Mouse (Mus musculus): ENCODE measurements at regions not wholly inside any gene's neighbourhood (a gene's known extent, or its start where the extent isn't known, plus 50 kb on each side); places are given as distances from the start of the nearest gene placed in this dataset.
A peak's percentile ranks its signal among the peaks of the same experiment; 100 is the strongest.

- DNase-seq (ENCODE audit: low read depth) = no peak
These were observed 198.5 kb upstream of the Zbtb20 start for GRCm38 (mm10) chr16:42677211-42677610.

- no peak for DNase-seq (ENCODE audit: low read depth)
These were observed 199.1 kb upstream of the Zbtb20 start for GRCm38 (mm10) chr16:42676406-42677075.

GRCm38 (mm10) chr16:42675031-42675430 lies 200.7 kb upstream of the Zbtb20 start:
- DNase-seq (ENCODE audit: low read depth) = no peak

DNA sequence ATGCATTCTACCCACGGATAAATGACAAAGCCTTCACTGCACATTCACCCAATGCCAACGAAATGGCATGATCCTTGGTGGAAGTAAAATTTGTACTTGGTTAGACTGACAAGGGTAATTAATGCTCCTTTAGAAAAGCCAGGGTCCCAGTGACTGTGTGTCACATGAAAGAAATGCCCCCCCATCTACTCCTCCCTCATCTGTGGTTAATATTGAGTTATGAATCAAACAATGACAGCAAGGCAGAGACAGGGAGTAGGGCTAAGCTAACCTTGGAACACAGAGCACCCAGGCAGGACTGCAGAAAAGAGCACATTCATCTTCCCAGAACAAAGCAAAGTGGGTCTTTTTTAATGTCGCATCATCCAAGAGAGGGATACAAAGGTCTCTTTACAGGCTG lies 209.1 kb upstream of the Zbtb20 start:
- DNase-seq (ENCODE audit: low read depth) = no peak

DNA sequence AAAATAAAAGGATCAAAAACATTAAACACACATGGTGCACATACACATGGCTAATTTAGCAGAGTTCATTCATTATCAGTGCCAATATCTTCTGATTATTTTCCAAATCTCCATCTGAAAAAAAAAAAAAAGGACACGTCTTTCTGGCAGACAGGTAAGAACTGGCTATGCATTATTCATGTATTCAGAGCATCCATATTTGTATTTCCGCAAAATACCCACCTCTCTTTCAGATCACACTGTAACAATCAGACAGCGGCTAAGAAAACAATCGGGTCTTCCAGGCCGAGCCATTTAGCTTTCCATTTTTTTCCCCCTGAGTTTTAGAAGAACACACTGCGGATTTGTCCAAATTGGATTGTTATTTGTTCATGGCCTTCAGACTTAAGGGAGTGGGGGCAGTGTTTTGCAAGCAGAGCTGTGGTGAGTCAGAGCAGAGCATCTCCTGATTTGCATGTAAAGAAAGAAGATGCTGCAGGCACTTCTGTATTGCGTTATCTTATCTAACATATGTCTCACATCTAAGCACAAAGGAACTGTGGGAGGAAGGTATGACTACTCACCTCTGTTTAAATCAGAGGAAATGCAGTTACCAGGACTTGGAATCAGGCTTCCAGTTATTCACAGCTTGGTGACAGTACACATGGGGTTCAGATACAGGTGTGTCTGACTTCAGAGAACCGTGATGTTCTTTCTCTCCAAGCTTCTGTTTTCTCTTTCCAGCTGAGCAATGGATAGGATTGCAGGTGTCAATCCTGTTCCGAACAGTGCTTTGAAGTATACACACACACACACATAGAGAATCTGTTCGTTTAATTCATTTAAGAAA lies 223.6 kb upstream of the Zbtb20 start:
- DNase-seq (ENCODE audit: low read depth) = no peak

DNA sequence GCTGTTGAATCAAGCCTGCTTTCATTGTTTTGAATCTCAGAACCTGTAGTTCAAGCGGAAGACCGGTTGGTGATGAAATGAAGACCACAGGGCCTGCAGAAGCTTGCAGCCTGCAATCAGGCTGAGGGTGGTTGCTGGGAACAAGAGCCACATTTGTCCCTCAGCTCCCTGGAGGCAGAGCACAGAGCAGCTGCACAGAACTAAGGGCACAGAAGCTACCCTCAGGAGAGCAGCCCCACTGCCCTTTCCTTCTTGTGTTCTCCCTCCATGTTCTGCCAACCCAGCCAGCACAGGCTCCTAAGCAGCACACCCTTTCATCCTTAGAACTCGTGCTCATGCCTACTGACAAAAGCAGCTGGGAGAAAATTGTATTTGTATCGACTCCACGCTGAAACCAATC lies 225.9 kb upstream of the Zbtb20 start:
- no peak for DNase-seq (ENCODE audit: low read depth)

- DNase-seq (ENCODE audit: low read depth) = peak; percentile 47
These were observed 227.0 kb upstream of the Zbtb20 start for GRCm38 (mm10) chr16:42648531-42649142.

DNA sequence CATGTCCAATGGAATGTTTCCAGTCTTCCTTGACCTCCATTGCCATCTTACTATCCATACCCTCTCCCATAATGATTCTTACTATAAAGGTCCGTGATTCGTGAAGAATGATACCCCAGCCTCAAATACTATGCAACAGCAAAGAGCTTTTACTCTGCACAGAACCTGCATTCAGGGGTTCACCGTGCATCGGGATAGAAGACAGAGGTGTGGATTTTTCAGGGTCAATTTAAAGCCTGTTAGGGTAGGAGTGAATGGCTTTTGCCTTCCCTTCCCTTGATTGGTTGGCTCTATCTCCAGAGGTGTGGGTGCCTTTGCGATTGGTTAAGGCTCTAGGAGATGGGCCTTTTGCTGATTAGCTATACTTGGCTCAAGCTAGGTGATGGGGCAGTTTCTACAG lies 227.9 kb upstream of the Zbtb20 start:
- DNase-seq (ENCODE audit: low read depth) = no peak

DNA sequence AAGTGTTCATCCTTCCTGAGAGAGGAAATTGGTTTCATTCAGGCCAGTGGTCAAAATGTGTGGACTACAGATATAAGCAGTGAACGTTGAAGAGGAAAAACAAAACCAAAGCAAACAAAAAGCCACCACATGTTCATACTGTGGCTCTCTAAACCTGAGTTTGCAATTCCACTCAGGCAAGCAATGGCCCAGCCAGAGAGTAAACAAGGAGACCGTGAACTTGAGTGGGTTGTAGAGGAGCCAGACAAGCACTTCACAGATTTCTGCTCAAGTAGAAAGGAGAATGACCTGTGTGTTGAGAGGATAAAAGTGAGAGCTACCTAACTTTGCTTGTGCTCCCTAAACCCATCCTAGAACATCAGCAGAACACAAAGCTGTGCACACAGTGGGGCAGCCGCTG lies 239.9 kb upstream of the Zbtb20 start:
- no peak for DNase-seq (ENCODE audit: low read depth)

- DNase-seq (ENCODE audit: low read depth) = no peak
These were observed 248.0 kb upstream of the Zbtb20 start for GRCm38 (mm10) chr16:42627675-42628074.

DNA sequence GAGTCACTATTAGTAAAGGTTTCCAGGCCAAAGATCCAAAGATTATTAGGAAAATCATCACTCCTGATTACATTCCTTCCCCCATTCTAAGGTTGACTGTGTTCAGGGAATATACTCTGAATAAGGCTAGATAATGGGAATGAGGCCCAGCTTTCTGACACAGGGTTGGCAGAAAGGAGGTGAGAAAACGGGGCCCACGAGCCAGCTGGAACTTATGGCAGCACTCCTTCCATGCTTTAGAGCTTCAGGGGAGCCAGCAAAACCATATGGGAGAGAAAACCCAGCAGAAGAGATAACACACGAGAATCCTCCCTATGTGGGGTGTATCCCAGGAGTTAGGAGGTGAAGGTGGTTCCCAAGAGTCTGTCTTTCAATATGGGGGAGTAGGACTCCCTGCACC lies 259.8 kb upstream of the Zbtb20 start:
- DNase-seq (ENCODE audit: low read depth) = no peak

- no peak for DNase-seq (ENCODE audit: low read depth)
These were observed 263.7 kb upstream of the Zbtb20 start for GRCm38 (mm10) chr16:42612011-42612410.

GRCm38 (mm10) chr16:42608336-42608735 lies 267.3 kb upstream of the Zbtb20 start:
- no peak for DNase-seq (ENCODE audit: low read depth)

DNA sequence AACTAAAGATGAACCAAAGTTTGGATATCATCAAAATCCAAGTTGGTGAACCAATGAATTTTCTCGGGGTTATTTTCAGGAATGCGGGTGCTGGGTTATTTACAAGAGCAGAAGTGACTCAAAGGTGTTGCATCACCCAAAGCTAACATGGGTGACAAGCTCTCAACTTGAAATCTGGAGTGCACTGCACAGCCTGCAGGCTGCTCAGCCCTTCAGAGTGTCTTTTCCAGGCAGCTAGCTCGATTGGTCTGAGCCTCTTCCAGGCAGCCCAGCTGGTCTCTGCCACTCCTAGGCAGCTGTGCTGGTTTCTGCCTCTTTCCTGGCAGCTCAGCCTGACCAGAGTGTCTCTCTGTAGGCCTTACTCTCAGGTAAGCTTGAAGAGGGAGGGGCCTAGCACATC lies 251.9 kb upstream of the Gap43 start:
- no peak for DNase-seq (ENCODE audit: low read depth)

DNA sequence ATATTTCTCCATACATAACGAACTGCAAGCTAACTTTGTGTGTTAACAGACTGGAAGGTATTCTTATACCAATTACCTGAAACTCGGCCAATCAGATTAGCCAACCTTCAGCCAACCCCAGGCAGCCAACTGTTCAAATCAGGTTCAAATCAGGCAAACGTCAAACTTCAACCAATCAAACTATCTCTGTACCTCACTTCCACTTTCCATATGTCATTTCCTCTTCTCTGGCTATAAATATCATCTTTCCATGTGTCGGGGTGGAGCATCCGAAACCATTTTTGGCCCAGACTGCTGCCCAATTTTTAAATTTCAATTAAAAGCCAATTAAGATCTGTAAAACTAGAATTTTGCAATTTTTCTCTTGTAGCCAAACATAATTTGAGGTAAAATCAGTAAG lies 251.1 kb upstream of the Gap43 start:
- DNase-seq (ENCODE audit: low read depth) = no peak

DNA sequence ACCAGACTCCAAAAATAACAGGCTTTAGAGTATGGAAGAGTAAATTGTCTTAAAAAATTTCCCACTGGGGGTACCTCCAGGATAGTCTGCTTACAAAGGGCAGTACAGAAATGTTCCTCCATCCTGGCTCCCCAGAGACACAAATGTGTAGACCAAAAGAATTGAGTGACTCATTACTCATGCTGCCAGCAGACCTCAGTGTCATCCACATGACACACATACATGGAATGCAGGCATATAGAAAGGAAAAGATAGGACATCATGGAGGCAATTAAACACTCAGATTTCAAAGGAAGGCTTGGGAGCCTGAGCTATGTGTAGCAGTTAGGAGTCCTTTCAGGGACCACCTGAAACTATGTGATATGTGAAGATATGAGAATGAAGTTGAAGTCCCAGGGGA lies 245.7 kb upstream of the Gap43 start:
- no peak for DNase-seq (ENCODE audit: low read depth)

- DNase-seq (ENCODE audit: low read depth) = no peak
These were observed 235.1 kb upstream of the Gap43 start for GRCm38 (mm10) chr16:42575517-42575946.

- no peak for DNase-seq (ENCODE audit: low read depth)
These were observed 234.5 kb upstream of the Gap43 start for GRCm38 (mm10) chr16:42574978-42575377.

GRCm38 (mm10) chr16:42570246-42570996 lies 230.0 kb upstream of the Gap43 start:
- no peak for DNase-seq (ENCODE audit: low read depth)

- no peak for DNase-seq (ENCODE audit: low read depth)
These were observed 228.9 kb upstream of the Gap43 start for GRCm38 (mm10) chr16:42569335-42569734.

DNA sequence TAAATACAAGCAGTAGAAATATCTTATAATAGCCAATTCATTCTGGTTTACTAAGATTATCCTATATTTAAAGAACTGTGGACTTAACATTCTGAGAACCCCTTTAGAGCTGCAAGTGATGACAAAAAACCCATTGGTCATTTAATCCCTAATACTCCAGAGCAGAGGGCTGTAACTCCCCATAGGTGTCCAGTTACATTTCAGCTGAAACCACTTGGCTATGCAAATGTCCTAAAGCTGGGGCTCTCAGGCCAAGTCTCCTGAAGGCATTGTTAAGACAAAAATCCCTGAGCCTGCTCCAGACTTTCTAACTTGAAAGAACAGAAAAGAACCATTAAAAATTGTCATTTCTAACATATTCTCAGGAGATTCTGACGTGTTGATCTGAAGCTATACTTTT lies 209.1 kb upstream of the Gap43 start:
- DNase-seq (ENCODE audit: low read depth) = no peak

All from fibroblast of lung, adult 2 months (primary cell).